Mouse (Mus musculus) stomach, postnatal 0 days (tissue): ENCODE results near the gene Ptchd4.

Source experiments
- CTCF ChIP-seq: IDR thresholded peaks from 2 replicates; pipeline ENCODE4 v1.5.1; 2016; ENCODE audit warnings: antibody characterized with exemption, low read depth, mild to moderate bottlenecking, moderate library complexity
- EP300 ChIP-seq: optimal IDR thresholded peaks from 2 replicates; pipeline ENCODE3; 2016; ENCODE audit warnings: antibody characterized with exemption

- TF ChIP-seq CTCF (peak; percentile 31; the same call in 1 of the 2 replicates), EP300 (no peak)
These were observed at the start of gene Ptchd4 for GRCm38 (mm10) chr17:42315669-42316611.
